Mouse (Mus musculus): ENCODE data around the gene Slc39a1. TPM values are rescaled to one million over a fixed set of nuclear protein-coding genes. Genes with fewer than 3 reads are reported as not detected.

Gene Slc39a1
- 3.7 TPM for polyA plus RNA-seq (2017; shearing (Covaris generic))

DNA sequence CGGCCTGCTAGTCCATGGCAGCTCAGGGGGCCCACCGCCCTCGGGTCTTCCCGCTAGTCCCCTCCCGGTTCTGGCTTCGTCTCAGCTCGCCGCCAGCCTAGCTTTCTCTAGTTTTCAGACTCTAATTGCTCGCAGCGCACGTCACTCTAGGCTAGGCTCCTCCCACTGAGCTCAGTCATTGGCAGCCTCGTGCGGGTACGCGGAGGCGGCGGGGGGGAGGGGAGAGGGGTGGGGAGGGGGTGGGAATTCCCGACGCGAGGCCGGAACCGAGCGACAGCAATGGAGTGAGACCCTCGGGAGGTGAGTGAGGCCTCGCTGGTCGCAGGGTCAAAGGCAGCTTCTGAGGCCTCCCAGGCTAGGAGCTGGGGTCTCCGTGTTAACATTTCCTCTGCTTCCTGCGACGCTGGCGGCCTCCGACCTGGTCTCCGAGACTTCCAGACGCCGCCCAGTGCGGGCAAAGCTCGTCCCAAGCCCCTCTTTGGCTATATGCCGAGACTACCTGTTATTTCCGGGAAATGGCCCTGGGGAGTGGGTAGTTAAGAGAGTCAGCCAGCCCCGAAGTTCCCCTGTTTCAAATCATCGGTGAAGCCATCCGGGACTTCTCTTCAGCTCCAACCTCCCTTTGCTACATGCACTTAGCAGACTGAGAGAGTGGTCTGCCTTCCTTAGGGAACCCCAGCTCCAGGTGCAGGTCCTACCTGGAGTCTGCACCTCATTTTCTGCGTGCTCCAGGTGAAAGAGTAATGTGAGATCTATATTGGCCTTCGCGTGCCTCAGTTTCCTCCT, at the start of gene Slc39a1:
Gene Slc39a1 (plus strand): TSS at position 213 of the 786 bp plus-strand sequence.

DNA sequence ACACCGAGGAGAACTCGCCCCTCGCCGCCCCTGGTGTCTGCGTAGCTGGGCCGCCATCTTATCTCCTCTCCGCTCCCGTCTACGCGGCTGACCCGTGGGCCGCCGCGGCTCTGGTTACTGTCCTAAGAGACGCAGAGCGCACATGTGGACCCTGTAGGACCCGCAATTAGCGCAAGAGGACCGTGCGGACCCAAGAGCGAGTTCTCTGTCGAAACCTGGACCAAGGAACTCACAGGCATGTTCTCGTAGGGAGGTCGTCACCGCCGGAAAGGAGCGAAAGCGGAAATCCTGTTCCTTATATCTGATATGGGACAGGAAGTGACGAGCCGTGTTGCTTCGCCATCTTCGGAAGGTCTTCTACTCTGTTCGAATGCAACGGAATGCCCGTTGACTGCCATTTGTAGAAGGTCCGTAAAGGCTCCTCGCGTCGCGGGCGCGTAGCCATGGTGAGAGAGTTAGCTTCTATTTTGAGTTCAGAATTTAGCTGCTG, 34.5 kb upstream of the Slc39a1 start, which contains the start of the genes Rps27 and Rab13:
Gene Rps27 (minus strand): TSS at position 275 of the 490 bp plus-strand sequence.
Gene Rab13 (plus strand): TSS at position 319 of the 490 bp plus-strand sequence.

GRCm38 (mm10) chr3:90231507-90232333, 16.3 kb upstream of the Slc39a1 start, which contains the start of gene Jtb:
Gene Jtb (plus strand): TSS chr3:90231597.

GRCm38 (mm10) chr3:90242984-90243775, 4.8 kb upstream of the Slc39a1 start, which contains the start of gene Creb3l4:
Gene Creb3l4 (minus strand): TSS chr3:90243512.

DNA sequence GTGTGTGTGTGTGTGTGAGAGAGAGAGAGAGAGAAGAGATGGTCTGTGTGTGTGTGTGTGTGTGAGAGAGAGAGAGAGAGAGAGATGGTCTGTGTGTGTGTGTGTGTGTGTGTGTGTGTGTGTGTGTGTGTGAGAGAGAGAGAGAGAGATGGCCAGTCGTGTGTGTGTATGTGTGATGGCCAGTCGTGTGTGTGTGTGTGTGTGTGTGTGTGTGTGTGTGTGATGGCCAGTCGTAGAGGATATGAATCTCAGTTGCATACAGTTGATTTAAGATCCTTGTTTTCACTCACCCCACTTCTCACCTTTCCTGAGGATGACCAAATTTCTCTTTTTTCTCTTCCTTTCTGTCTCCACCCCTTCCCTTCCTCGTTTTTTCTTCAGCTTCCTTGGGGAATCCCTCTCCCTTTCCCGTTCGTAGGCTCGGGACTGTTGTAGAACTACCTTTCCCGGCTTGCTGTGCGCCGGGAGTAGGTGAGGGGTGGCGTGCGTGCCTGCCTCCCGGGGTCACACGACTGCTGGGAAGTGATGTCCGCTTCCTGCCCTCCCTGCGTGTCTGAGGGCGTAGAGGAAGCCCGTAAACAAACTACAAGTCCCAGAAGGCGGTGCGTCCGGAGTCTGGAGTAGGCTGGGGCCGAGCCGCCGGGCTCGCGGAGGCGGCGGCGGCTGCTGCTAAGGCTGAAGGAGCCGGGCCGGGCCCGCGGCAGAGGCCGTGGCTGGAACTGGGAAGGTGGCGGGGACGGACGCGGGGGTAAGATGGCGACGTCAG, 5.9 kb downstream of the Slc39a1 start, which contains the start of gene Crtc2:
Gene Crtc2 (plus strand): TSS at position 511 of the 766 bp plus-strand sequence.

DNA sequence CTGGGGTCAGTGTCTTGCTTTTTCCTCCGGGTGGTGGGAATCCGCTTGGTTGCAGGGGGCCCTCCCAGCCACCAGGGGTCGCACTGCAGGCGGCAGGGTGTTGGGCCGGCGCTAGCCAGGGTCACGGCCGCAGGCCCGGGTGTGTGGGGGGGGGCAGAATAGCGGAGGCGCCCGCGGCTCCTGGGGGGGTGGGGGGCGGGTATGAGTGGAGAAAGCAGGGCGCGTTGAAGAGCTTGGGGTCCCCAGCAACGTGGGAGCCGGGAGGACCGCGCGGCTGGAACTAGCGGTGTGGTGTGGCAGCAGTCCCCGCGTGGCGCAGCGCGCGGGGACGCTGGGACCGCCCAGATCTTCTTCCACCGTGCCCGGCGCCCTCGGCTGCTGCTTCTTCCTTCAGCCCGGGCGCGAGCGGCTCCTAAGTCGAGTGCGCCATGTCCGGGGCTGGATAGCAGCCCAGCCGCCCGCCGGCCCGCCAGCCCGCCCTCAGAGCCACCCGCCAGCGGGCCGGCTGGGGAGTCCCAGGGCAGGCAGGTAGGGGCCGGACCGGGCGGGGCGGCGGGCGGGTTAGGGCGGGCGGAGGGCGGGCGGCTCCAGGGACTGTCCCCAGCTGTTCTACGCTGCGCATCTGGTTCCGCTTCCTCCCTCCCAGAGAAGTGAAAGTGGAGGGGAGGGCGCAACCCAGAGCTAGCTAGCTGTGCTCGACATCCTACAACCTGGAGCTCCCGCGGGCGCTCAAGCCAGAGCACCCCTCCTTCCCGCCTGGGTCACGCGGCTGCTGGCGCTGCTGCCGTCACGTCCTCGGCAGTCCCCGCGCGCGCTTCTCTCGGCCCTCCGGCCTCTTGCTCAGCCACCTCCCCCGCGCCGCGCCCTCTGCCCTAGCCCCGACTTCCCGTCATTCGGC, 17.3 kb downstream of the Slc39a1 start, which contains the start of gene Dennd4b:
Gene Dennd4b (plus strand): TSS at position 152 of the 898 bp plus-strand sequence.

GRCm38 (mm10) chr3:90292345-90293275, 44.6 kb downstream of the Slc39a1 start, which contains the start of gene Gatad2b:
Gene Gatad2b (plus strand): TSS chr3:90293178.

Other genes with a start within 250 kb of the Slc39a1 start
- 116 TPM for gene Hax1, start 249.4 kb upstream of the Slc39a1 start, polyA plus RNA-seq (2017; shearing (Covaris generic))
- gene 4933434E20Rik, start 196.5 kb upstream of the Slc39a1 start, polyA plus RNA-seq (2017; shearing (Covaris generic)) = 171 TPM
- 266 TPM for gene Ubap2l, start 195.5 kb upstream of the Slc39a1 start, polyA plus RNA-seq (2017; shearing (Covaris generic))
- 1,011 TPM for gene Tpm3, start 175.5 kb upstream of the Slc39a1 start, polyA plus RNA-seq (2017; shearing (Covaris generic))
- 0.74 TPM for gene Nup210l, start 144.0 kb upstream of the Slc39a1 start, polyA plus RNA-seq (2017; shearing (Covaris generic))
- 3,559 TPM for gene Rps27, start 34.5 kb upstream of the Slc39a1 start, polyA plus RNA-seq (2017; shearing (Covaris generic))
- 0.31 TPM for gene Rab13, start 34.5 kb upstream of the Slc39a1 start, polyA plus RNA-seq (2017; shearing (Covaris generic))
- gene Jtb, start 16.6 kb upstream of the Slc39a1 start, polyA plus RNA-seq (2017; shearing (Covaris generic)) = 220 TPM
- 0.17 TPM for gene Creb3l4, start 4.7 kb upstream of the Slc39a1 start, polyA plus RNA-seq (2017; shearing (Covaris generic))
- 76.0 TPM for gene Crtc2, start 6.0 kb downstream of the Slc39a1 start, polyA plus RNA-seq (2017; shearing (Covaris generic))
- 44.5 TPM for gene Dennd4b, start 17.0 kb downstream of the Slc39a1 start, polyA plus RNA-seq (2017; shearing (Covaris generic))
- 13.5 TPM for gene Gatad2b, start 45.0 kb downstream of the Slc39a1 start, polyA plus RNA-seq (2017; shearing (Covaris generic))
- gene Slc27a3, start 141.8 kb downstream of the Slc39a1 start, polyA plus RNA-seq (2017; shearing (Covaris generic)) = 0.40 TPM
- gene Ints3, start 185.4 kb downstream of the Slc39a1 start, polyA plus RNA-seq (2017; shearing (Covaris generic)) = 41.4 TPM
- gene Npr1, start 217.7 kb downstream of the Slc39a1 start, polyA plus RNA-seq (2017; shearing (Covaris generic)) = not detected
- gene Ilf2, start 228.0 kb downstream of the Slc39a1 start, polyA plus RNA-seq (2017; shearing (Covaris generic)) = 117 TPM
- gene Snapin, start 242.9 kb downstream of the Slc39a1 start, polyA plus RNA-seq (2017; shearing (Covaris generic)) = 93.2 TPM

Data from CD4-positive, CD25-positive, alpha-beta regulatory T cell, adult 9 weeks (primary cell).